24 mouse cellular contexts compared by ENCODE assay signal in genomic region chr13:101920384-101920783, GRCm38 (mm10).
"Had no signal": no experiment of that assay in that cellular context is flagged by ENCODE, and none has a peak within 500 bp of the region (broad histone marks: within the 10 kb centered on the region; RNA-seq: fewer than 3 reads in every experiment).

No protein-coding gene starts in this region.

- H3K27ac ChIP-seq: heart, adult 2 months; hindbrain, embryonic 13.5 days; hindbrain, embryonic 15.5 days; hindbrain, postnatal 0 days; layer of hippocampus, adult 2 months; left cerebral cortex, adult 2 months; limb, embryonic 10.5 days; limb, embryonic 12.5 days; liver, embryonic 13.5 days; liver, embryonic 15.5 days had no signal

- H3K36me3 ChIP-seq: heart, embryonic 13.5 days; heart, embryonic 15.5 days; hindbrain, embryonic 13.5 days; hindbrain, embryonic 15.5 days; limb, embryonic 10.5 days; limb, embryonic 12.5 days; liver, embryonic 13.5 days; liver, embryonic 15.5 days had no signal

- H3K4me3 ChIP-seq: heart, adult 2 months; heart, embryonic 13.5 days; heart, embryonic 15.5 days; hindbrain, embryonic 13.5 days; hindbrain, embryonic 15.5 days; layer of hippocampus, adult 2 months; left cerebral cortex, adult 2 months; limb, embryonic 10.5 days; limb, embryonic 12.5 days; liver, embryonic 13.5 days; liver, embryonic 15.5 days had no signal

- H3K9ac ChIP-seq: heart, embryonic 13.5 days; heart, embryonic 15.5 days; hindbrain, embryonic 13.5 days; hindbrain, embryonic 15.5 days; limb, embryonic 12.5 days; liver, embryonic 13.5 days; liver, embryonic 15.5 days had no signal

- H3K27me3 ChIP-seq: heart, embryonic 13.5 days; heart, embryonic 15.5 days; hindbrain, embryonic 13.5 days; hindbrain, embryonic 15.5 days; liver, embryonic 13.5 days; liver, embryonic 15.5 days had no signal

- H3K4me1 ChIP-seq: hindbrain, embryonic 15.5 days; limb, embryonic 10.5 days; limb, embryonic 12.5 days; liver, embryonic 15.5 days had no signal

- ATAC-seq: hindbrain, postnatal 0 days had no signal

- H3K9me3 ChIP-seq: heart, embryonic 13.5 days; heart, embryonic 15.5 days; hindbrain, embryonic 13.5 days; hindbrain, embryonic 15.5 days; limb, embryonic 10.5 days; limb, embryonic 12.5 days; liver, embryonic 13.5 days; liver, embryonic 15.5 days had no signal

- H3K4me2 ChIP-seq: heart, embryonic 11.5 days; heart, embryonic 13.5 days; heart, embryonic 15.5 days; hindbrain, embryonic 13.5 days; hindbrain, embryonic 15.5 days; limb, embryonic 12.5 days; liver, embryonic 11.5 days; liver, embryonic 13.5 days; liver, embryonic 15.5 days had no signal

- DNase-seq: gastrocnemius, postnatal 10 days; gastrocnemius, postnatal 36 days; heart, adult 2 months; heart, postnatal 14 days; heart, postnatal 36 days; kidney, adult 18-20 months; kidney, adult 8-10 months; kidney, postnatal 10 days; kidney, postnatal 25 days; kidney, postnatal 4 days; liver; liver, embryonic 13.5 days had no signal
